Mouse (Mus musculus) lung, postnatal 0 days (tissue): ENCODE data around the gene Hist1h4h. TPM values are rescaled to one million over a fixed set of nuclear protein-coding genes. Genes with fewer than 3 reads are reported as not detected.

Experiments
- ATAC-seq: fragments of 200-750 bp; cut with Nextera tagmentation; 2 replicates; pipeline ENCODE4 v1.8.0; 2017; ENCODE audit warnings: moderate library complexity
- DNase-seq: peaks from one replicate; pipeline ENCODE4 v3.0.0-alpha.2; 2016; ENCODE audit warnings: low spot score
- H3K27ac ChIP-seq: fragments of 300-500 bp; sonication (generic); 2 replicates; pipeline ENCODE4 v1.5.1; 2014; ENCODE audit warnings: antibody characterized with exemption, mild to moderate bottlenecking, low read length, mixed read lengths
- H3K27me3 ChIP-seq: fragments of 300-500 bp; sonication (generic); replicated peaks from 2 replicates; pipeline ENCODE4 v1.6.1; 2014; ENCODE audit warnings: low read length, mixed read lengths; ENCODE audit not compliant: insufficient read depth
- H3K36me3 ChIP-seq: fragments of 300-500 bp; sonication (generic); 2 replicates; pipeline ENCODE4 v1.6.1; 2014; ENCODE audit warnings: low read length, mixed read lengths; ENCODE audit not compliant: insufficient read depth
- H3K4me1 ChIP-seq: fragments of 300-500 bp; sonication (generic); 2 replicates; pipeline ENCODE4 v1.6.1; 2014; ENCODE audit warnings: antibody characterized with exemption, low read depth, low read length, mixed read lengths; ENCODE audit not compliant: insufficient read depth
- H3K4me2 ChIP-seq: fragments of 300-500 bp; sonication (generic); replicated peaks from 2 replicates; pipeline ENCODE4 v1.6.1; 2014; ENCODE audit warnings: low read depth, mild to moderate bottlenecking, low read length, moderate library complexity, mixed read lengths
- H3K4me3 ChIP-seq: fragments of 300-500 bp; sonication (generic); 2 replicates; pipeline ENCODE4 v1.5.1; 2014; ENCODE audit warnings: low read depth, low read length
- H3K9ac ChIP-seq: fragments of 300-500 bp; sonication (generic); replicated peaks from 2 replicates; pipeline ENCODE4 v1.6.1; 2014; ENCODE audit warnings: low read depth, mild to moderate bottlenecking
- H3K9me3 ChIP-seq: fragments of 300-500 bp; sonication (generic); 2 replicates; pipeline ENCODE4 v1.6.1; 2016; ENCODE audit warnings: low read length, mixed read lengths
- CTCF ChIP-seq: IDR thresholded peaks from 2 replicates; pipeline ENCODE4 v1.5.1; 2016; ENCODE audit warnings: antibody characterized with exemption, mild to moderate bottlenecking
- EP300 ChIP-seq: IDR thresholded peaks from 2 replicates; pipeline ENCODE4 v1.6.1; 2016; ENCODE audit warnings: antibody characterized with exemption, mild to moderate bottlenecking, control low read depth
- WGBS: fragments of 180-500 bp; shearing (Covaris S2); extraction: QIAGEN DNeasy Blood & Tissue Kit; methylation state at CpG from one replicate; pipeline ENCODE4 v1.1.7; 2014; 5-methylcytosine and 5-hydroxymethylcytosine counted together
- polyA plus RNA-seq: library from polyadenylated mRNA; unstranded; fragments of >200 nt; fragmentation: Nextera tagmentation; extraction: Ambion mirVana; gene quantifications from 2 replicates; pipeline ENCODE4 v1.2.1, GENCODE M21; 2015

The Hist1h4h gene
- polyA plus RNA-seq = 5.5 and 7.0 TPM in 2 replicates

GRCm38 (mm10) chr13:23530901-23531875 is at the start of gene Hist1h4h:
Gene Hist1h4h (plus strand): TSS chr13:23531050.
- Histone ChIP-seq H3K4me2 (peak within 1 kb of the TSS; percentile 64), H3K4me3 (peak within 1 kb of the TSS; percentile 55), H3K9ac (peak within 1 kb of the TSS; percentile 77), H3K4me1 (peaks cover 19% of the 10 kb centered on the region; the same call in 1 of the 2 replicates), H3K27ac (peak within 1 kb of the TSS; percentile 97), H3K9me3 (no peaks in the 10 kb centered on the region), H3K27me3 (no peaks in the 10 kb centered on the region), H3K36me3 (no peaks in the 10 kb centered on the region)
- DNase-seq (peak; percentile 99), ATAC-seq (peak; percentile 86)
- under 1% methylated on average over 52 of the region's 70 CpGs for WGBS
- TF ChIP-seq EP300 = peak; percentile 82
- TF ChIP-seq CTCF = no peak

- Histone ChIP-seq H3K27ac (no peak overlapping the region), H3K27me3 (no peaks in the 10 kb centered on the region), H3K4me2 (no peak overlapping the region), H3K4me3 (no peak overlapping the region), H3K36me3 (no peaks in the 10 kb centered on the region), H3K4me1 (no peaks in the 10 kb centered on the region), H3K9ac (no peak overlapping the region), H3K9me3 (no peaks in the 10 kb centered on the region)
- 90% methylated on average over 2 of the region's 2 CpGs for WGBS
- ATAC-seq = no peak
- DNase-seq = no peak
- TF ChIP-seq CTCF (no peak), EP300 (no peak)
Measured at GRCm38 (mm10) chr13:23483153-23483552, 47.7 kb upstream of the Hist1h4h start.

- no peaks in the 10 kb centered on the region for H3K9me3 ChIP-seq
- ATAC-seq (no peak), DNase-seq (no peak)
- no peak overlapping the region for H3K9ac ChIP-seq
- TF ChIP-seq CTCF (no peak), EP300 (no peak)
- H3K27ac ChIP-seq = no peak overlapping the region
- H3K4me3 ChIP-seq = no peak overlapping the region
- H3K27me3 ChIP-seq = no peaks in the 10 kb centered on the region
- H3K36me3 ChIP-seq = no peaks in the 10 kb centered on the region
- H3K4me2 ChIP-seq = no peak overlapping the region
- no peaks in the 10 kb centered on the region for H3K4me1 ChIP-seq
- 45% methylated on average over 5 of the region's 5 CpGs for WGBS
Measured at GRCm38 (mm10) chr13:23485271-23485670, 45.6 kb upstream of the Hist1h4h start.

GRCm38 (mm10) chr13:23488400-23489322 is 42.2 kb upstream of the Hist1h4h start, which contains the start of gene Btn2a2:
Gene Btn2a2 (minus strand): TSS chr13:23488857.
- H3K9me3 ChIP-seq = no peaks in the 10 kb centered on the region
- H3K4me1 ChIP-seq = no peaks in the 10 kb centered on the region
- peak within 1 kb of the TSS; percentile 20 for H3K4me3 ChIP-seq
- no peak within 1 kb of the TSS for H3K9ac ChIP-seq
- peak within 1 kb of the TSS; percentile 44 for H3K4me2 ChIP-seq
- ATAC-seq (peak; percentile 99), DNase-seq (peak; percentile 95)
- no peaks in the 10 kb centered on the region for H3K36me3 ChIP-seq
- TF ChIP-seq EP300 (no peak), CTCF (no peak)
- no peaks in the 10 kb centered on the region for H3K27me3 ChIP-seq
- 4% methylated on average over 13 of the region's 14 CpGs for WGBS
- H3K27ac ChIP-seq = no peak within 1 kb of the TSS

GRCm38 (mm10) chr13:23490863-23491262 is 40.0 kb upstream of the Hist1h4h start:
- TF ChIP-seq EP300 (no peak), CTCF (no peak)
- no peak overlapping the region for H3K27ac ChIP-seq
- no peaks in the 10 kb centered on the region for H3K4me1 ChIP-seq
- 72% methylated on average over 1 of the region's 1 CpGs for WGBS
- no peak overlapping the region for H3K4me3 ChIP-seq
- no peak overlapping the region for H3K9ac ChIP-seq
- H3K9me3 ChIP-seq = no peaks in the 10 kb centered on the region
- no peaks in the 10 kb centered on the region for H3K27me3 ChIP-seq
- H3K4me2 ChIP-seq = no peak overlapping the region
- no peaks in the 10 kb centered on the region for H3K36me3 ChIP-seq
- no peak for DNase-seq
- ATAC-seq = no peak

GRCm38 (mm10) chr13:23491263-23491662 is 39.6 kb upstream of the Hist1h4h start:
- no peak overlapping the region for H3K27ac ChIP-seq
- TF ChIP-seq CTCF = no peak
- no peak for TF ChIP-seq EP300
- WGBS = 12% methylated on average over 1 of the region's 1 CpGs
- no peaks in the 10 kb centered on the region for H3K36me3 ChIP-seq
- H3K9ac ChIP-seq = no peak overlapping the region
- no peaks in the 10 kb centered on the region for H3K9me3 ChIP-seq
- H3K4me3 ChIP-seq = no peak overlapping the region
- DNase-seq (no peak), ATAC-seq (no peak)
- H3K27me3 ChIP-seq = no peaks in the 10 kb centered on the region
- no peak overlapping the region for H3K4me2 ChIP-seq
- no peaks in the 10 kb centered on the region for H3K4me1 ChIP-seq
